Mouse (Mus musculus) spleen, adult 12 weeks (tissue): ENCODE results near the gene Olfr1220.

Experiments
- DNase-seq: peaks from one replicate; pipeline ENCODE4 v3.0.0; 2022; ENCODE audit warnings: low spot score

Gene Olfr1220

GRCm38 (mm10) chr2:89106735-89107134 is at the start of gene Olfr1220:
Olfr1220 (minus strand) TSS chr2:89106835.
- no peak for DNase-seq

- DNase-seq: no peak
Measured at GRCm38 (mm10) chr2:89151460-89151859, 44.8 kb upstream of the Olfr1220 start, which contains the start of gene Olfr1223. Olfr1223 (minus strand) TSS chr2:89151560.

- DNase-seq: no peak
Measured at GRCm38 (mm10) chr2:89132954-89133353, 26.3 kb upstream of the Olfr1220 start, which contains the start of gene Olfr1222. Olfr1222 (minus strand) TSS chr2:89133054.

GRCm38 (mm10) chr2:89117183-89117582 is 10.5 kb upstream of the Olfr1220 start, which contains the start of gene Olfr1221:
Olfr1221 (minus strand) TSS chr2:89117283.
- DNase-seq: no peak

GRCm38 (mm10) chr2:89105651-89106050 is 984 bp downstream of the Olfr1220 start:
- DNase-seq: no peak

GRCm38 (mm10) chr2:89093848-89094247 is 12.8 kb downstream of the Olfr1220 start:
- no peak for DNase-seq

GRCm38 (mm10) chr2:89083413-89083812 is 23.2 kb downstream of the Olfr1220 start, which contains the start of gene Olfr1219:
Olfr1219 (minus strand) TSS chr2:89083513.
- no peak for DNase-seq

- no peak for DNase-seq
Measured at GRCm38 (mm10) chr2:89081487-89081886, 25.1 kb downstream of the Olfr1220 start.

GRCm38 (mm10) chr2:89061087-89061486 is 45.5 kb downstream of the Olfr1220 start, which contains the start of gene Olfr1218:
Olfr1218 (minus strand) TSS chr2:89061187.
- no peak for DNase-seq
